Comparison of ENCODE assay signal across 10 mouse cellular contexts in the genomic region with DNA sequence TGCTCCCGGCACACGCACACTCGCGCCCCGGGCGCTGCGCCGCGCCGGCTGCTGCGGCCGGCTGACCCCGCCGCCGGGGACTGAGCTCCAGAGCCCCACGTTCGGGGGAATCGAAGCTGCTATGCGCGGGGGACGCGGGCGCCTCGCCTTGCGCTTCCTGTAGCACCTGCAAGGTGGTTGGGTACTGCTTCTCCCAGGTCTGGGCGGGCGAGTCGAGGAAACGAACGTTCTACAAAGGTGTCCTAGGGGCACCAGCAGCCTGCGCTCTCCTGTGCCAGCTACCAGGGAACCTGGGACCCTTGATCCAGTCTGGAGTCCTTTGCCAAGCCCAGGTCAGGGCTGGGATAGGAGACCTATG. TPM values are rescaled to one million over a fixed set of nuclear protein-coding genes. Genes with fewer than 3 reads are reported as not detected.
DNase-seq lines count a peak whose midpoint lies in the region; ATAC-seq lines count a peak whose summit lies in the region.
"Had no signal": no experiment of that assay in that cellular context is flagged by ENCODE, and none has a peak within 500 bp of the region (broad histone marks: within the 10 kb centered on the region; RNA-seq: fewer than 3 reads in every experiment).

No protein-coding gene starts in this region.

- whole genome bisulfite sequencing in heart, embryonic 16.5 days, result 1% methylated on average over 23 of the region's 31 CpGs
- WGBS in hindbrain, embryonic 12.5 days, result under 1% methylated on average over 31 of the region's 31 CpGs
- WGBS in midbrain, embryonic 12.5 days, result under 1% methylated on average over 21 of the region's 31 CpGs

- no peak overlapping the region for H3K27ac ChIP-seq in heart, embryonic 16.5 days (ENCODE audit: low read length)
- peak overlapping the region; percentile 75 for H3K27ac ChIP-seq in hindbrain, embryonic 12.5 days
- H3K27ac ChIP-seq in midbrain, embryonic 12.5 days (replicated peaks), result peak overlapping the region; percentile 70
- H3K27ac ChIP-seq: macrophage had no signal

- no peak for ATAC-seq in heart, embryonic 16.5 days (replicated peaks; ENCODE audit: extremely low read depth, insufficient read depth, low FRiP score)
- ATAC-seq in hindbrain, embryonic 12.5 days (ENCODE audit: low FRiP score), result peak; percentile 10; the same call in 1 of the 2 replicates
- ATAC-seq in midbrain, embryonic 12.5 days (ENCODE audit: low FRiP score, low read depth), result no peak; the same call in 1 of the 2 replicates

- H3K4me3 ChIP-seq in heart, embryonic 16.5 days (ENCODE audit: low read length), result peak overlapping the region; percentile 53
- peak overlapping the region; percentile 65 for H3K4me3 ChIP-seq in hindbrain, embryonic 12.5 days
- H3K4me3 ChIP-seq in midbrain, embryonic 12.5 days, result peak overlapping the region; percentile 65

- H3K36me3 ChIP-seq in heart, embryonic 16.5 days (ENCODE audit: control insufficient read depth, insufficient read depth), result no peaks in the 10 kb centered on the region
- no peaks in the 10 kb centered on the region for H3K36me3 ChIP-seq in hindbrain, embryonic 12.5 days
- no peaks in the 10 kb centered on the region for H3K36me3 ChIP-seq in midbrain, embryonic 12.5 days

- H3K9me3 ChIP-seq in heart, embryonic 16.5 days (replicated peaks; ENCODE audit: control insufficient read depth, low read length), result no peaks in the 10 kb centered on the region
- no peaks in the 10 kb centered on the region for H3K9me3 ChIP-seq in hindbrain, embryonic 12.5 days (replicated peaks)
- H3K9me3 ChIP-seq in midbrain, embryonic 12.5 days, result no peaks in the 10 kb centered on the region

- H3K27me3 ChIP-seq in heart, embryonic 16.5 days (ENCODE audit: control insufficient read depth, insufficient read depth, low read length), result peaks cover 64% of the 10 kb centered on the region
- peaks cover 69% of the 10 kb centered on the region for H3K27me3 ChIP-seq in hindbrain, embryonic 12.5 days
- peaks cover 66% of the 10 kb centered on the region for H3K27me3 ChIP-seq in midbrain, embryonic 12.5 days

- no peak overlapping the region for H3K9ac ChIP-seq in heart, embryonic 16.5 days (ENCODE audit: low read length)
- H3K9ac ChIP-seq in hindbrain, embryonic 12.5 days, result peak overlapping the region; percentile 72
- peak overlapping the region; percentile 71 for H3K9ac ChIP-seq in midbrain, embryonic 12.5 days (replicated peaks)

- no peak for DNase-seq in heart, adult 8-10 months (ENCODE audit: low spot score)
- DNase-seq in ZHBTc4 (ENCODE audit: low read depth, low spot score), result peak; percentile 32
- no peak for DNase-seq in cerebellum, adult 18-20 months
- no peak for DNase-seq in layer of hippocampus, adult 11-12 months (ENCODE audit: low spot score)
- DNase-seq in c-Kit-positive CD71-positive TER-119-positive erythroid progenitor cells, embryonic 14.5 days (ENCODE audit: low spot score), result no peak

- no peaks in the 10 kb centered on the region; the same call in none of the 2 replicates for H3K4me1 ChIP-seq in heart, embryonic 16.5 days (ENCODE audit: control insufficient read depth, insufficient read depth, low read length)
- H3K4me1 ChIP-seq in hindbrain, embryonic 12.5 days, result peaks cover 25% of the 10 kb centered on the region
- peaks cover 24% of the 10 kb centered on the region for H3K4me1 ChIP-seq in midbrain, embryonic 12.5 days

- peak overlapping the region; percentile 79 for H3K4me2 ChIP-seq in heart, embryonic 16.5 days (ENCODE audit: low read depth, low read length)
- peak overlapping the region; percentile 90 for H3K4me2 ChIP-seq in hindbrain, embryonic 12.5 days (replicated peaks)
- peak overlapping the region; percentile 91 for H3K4me2 ChIP-seq in midbrain, embryonic 12.5 days (replicated peaks)

RNA-seq across cellular contexts. Expression of a gene that starts 0.3 kb away (rescaled TPM):
- 0.03 and 0.07 TPM in 2 replicates for polyA plus RNA-seq in heart, embryonic 16.5 days (2015; fragmentation: Nextera tagmentation; extraction: Ambion mirVana)
- total RNA-seq in heart, adult 8-10 months (2022), result under 1 TPM; 0.03 to 0.52 (median 0.18) TPM
- 1.3 and 1.4 TPM in 2 replicates for polyA plus RNA-seq in hindbrain, embryonic 12.5 days (2016; fragmentation: Nextera tagmentation; extraction: Ambion mirVana)
- 0.68 and 0.69 TPM in 2 replicates for polyA plus RNA-seq in midbrain, embryonic 12.5 days (2016; fragmentation: Nextera tagmentation; extraction: Ambion mirVana)
- total RNA-seq: MEL had no signal
